Mouse (Mus musculus): ENCODE data around the gene Ppef2. TPM values are rescaled to one million over a fixed set of nuclear protein-coding genes. Genes with fewer than 3 reads are reported as not detected.
"Not testable (repeated sequence)": the region's sequence is repeated elsewhere in the genome, so short reads cannot be mapped to it uniquely, and the experiment has no call there.

Ppef2 gene
- polyA plus RNA-seq, 1 experiment from 2014 or later = 0.09 TPM

DNA sequence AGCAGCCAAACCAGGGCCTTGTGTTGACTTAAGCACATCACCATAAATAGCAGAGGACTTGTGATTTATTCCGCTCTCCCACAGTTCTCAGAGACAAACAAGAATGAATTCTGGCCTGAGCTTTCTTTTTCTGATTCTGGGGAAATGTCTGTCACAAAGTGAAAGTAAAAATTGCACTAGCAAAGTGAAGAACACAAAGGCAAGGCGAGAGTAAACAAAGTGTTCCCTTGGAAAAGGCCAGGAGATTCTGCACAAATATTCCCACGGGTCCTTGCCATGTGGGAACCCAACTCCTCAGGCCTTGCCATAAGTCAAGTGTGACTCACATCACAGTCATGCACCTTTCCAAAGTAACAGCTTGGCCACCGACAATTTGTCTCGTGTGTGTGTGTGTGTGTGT lies 50.4 kb downstream of the Ppef2 start:
- H3K4me1 ChIP-seq = no peaks in the 10 kb centered on the region
- 96% methylated on average over 5 of the region's 5 CpGs for WGBS
- H3K27me3 ChIP-seq = no peaks in the 10 kb centered on the region
- no peak overlapping the region for H3K4me3 ChIP-seq
- no peak for ATAC-seq (replicated peaks)
- no peak overlapping the region for H3K27ac ChIP-seq (replicated peaks)
- no peaks in the 10 kb centered on the region for H3K9me3 ChIP-seq
- no peak overlapping the region for H3K9ac ChIP-seq (replicated peaks)
- H3K36me3 ChIP-seq = peaks cover 46% of the 10 kb centered on the region
- H3K4me2 ChIP-seq (replicated peaks) = no peak overlapping the region

- Histone ChIP-seq H3K9me3 (no peaks in the 10 kb centered on the region), H3K36me3 (peaks cover 49% of the 10 kb centered on the region), H3K27ac (replicated peaks) (no peak overlapping the region), H3K27me3 (no peaks in the 10 kb centered on the region), H3K4me3 (no peak overlapping the region), H3K4me1 (no peaks in the 10 kb centered on the region), H3K4me2 (replicated peaks) (no peak overlapping the region), H3K9ac (replicated peaks) (no peak overlapping the region)
- ATAC-seq (replicated peaks) = no peak
- WGBS = 94% methylated on average over 7 of the region's 7 CpGs
These were observed 50.9 kb downstream of the Ppef2 start for GRCm38 (mm10) chr5:92205184-92205583.

DNA sequence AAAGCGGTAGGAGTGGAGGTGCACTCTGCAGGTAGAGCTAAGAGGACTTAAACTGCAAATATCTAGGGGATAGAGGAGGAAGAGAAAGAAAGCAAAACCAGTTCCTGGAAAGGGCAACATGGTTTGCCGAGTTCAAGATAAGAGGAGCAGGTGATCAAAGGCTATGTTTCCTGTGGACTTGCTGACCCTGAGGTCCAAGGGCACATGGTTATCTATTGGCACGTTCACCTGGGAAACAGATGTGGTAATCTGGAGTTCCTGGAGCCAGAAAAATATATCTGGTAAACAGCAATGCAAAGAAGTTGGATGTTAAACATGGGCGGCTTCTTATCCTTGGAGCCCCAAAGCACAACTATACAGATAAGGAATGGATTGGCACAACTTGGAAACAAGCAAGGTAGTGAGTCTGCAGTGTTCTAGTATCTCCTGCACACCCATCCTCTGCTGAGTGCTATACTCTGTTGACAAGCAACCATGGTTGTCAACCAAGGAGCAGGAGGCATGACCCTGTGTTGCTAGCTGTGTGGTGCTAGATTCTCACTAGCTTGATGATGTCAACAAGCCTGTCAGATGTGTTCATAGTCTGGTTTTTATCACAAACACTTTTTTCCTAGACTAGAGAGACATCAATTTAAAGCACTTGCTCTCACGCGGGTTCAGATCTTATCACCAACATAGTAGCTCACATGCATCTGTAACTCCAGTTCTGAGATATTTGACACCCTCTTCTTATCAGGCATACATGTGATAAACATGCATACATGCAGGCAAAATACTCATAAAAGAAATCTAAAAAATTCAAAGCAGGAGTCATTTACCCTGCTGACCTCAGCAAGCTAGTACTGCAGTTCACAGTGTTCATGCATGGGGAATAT lies 51.7 kb downstream of the Ppef2 start:
- Histone ChIP-seq H3K9me3 (no peaks in the 10 kb centered on the region), H3K4me1 (no peaks in the 10 kb centered on the region), H3K36me3 (peaks cover 57% of the 10 kb centered on the region), H3K4me2 (replicated peaks) (no peak overlapping the region), H3K4me3 (no peak overlapping the region), H3K9ac (replicated peaks) (no peak overlapping the region), H3K27me3 (no peaks in the 10 kb centered on the region), H3K27ac (replicated peaks) (no peak overlapping the region)
- 93% methylated on average over 6 of the region's 6 CpGs for WGBS
- ATAC-seq (replicated peaks) = no peak

DNA sequence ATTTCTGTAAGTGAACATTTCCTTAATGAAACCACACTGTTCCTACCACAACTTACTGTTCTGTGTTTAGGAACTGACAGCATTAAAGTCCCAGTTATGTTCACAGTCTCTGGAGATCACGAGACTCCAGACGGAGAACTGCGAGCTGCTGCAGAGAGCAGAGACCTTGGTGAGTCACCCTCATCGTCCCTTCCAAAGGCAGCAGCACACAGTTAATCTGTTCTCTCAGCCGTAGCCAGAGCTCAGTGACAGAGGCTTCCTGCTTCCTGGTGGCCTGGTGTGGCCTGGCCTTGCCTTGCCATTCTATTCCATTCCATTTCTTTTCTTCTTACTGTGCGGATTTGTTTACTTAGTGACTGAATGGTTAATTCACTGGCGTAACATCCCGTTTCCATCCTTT lies 57.8 kb downstream of the Ppef2 start:
- Histone ChIP-seq H3K27me3 (no peaks in the 10 kb centered on the region), H3K4me1 (no peaks in the 10 kb centered on the region), H3K27ac (replicated peaks) (no peak overlapping the region), H3K9ac (replicated peaks) (no peak overlapping the region), H3K9me3 (no peaks in the 10 kb centered on the region), H3K36me3 (peaks cover 62% of the 10 kb centered on the region), H3K4me2 (replicated peaks) (no peak overlapping the region), H3K4me3 (no peak overlapping the region)
- 85% methylated on average over 8 of the region's 8 CpGs for WGBS
- ATAC-seq (replicated peaks) = no peak

GRCm38 (mm10) chr5:92196895-92197811 lies 58.9 kb downstream of the Ppef2 start:
- peak; percentile 71 for ATAC-seq (replicated peaks)
- H3K27ac ChIP-seq (replicated peaks) = peak overlapping the region; percentile 7; the same call in 1 of the 2 replicates
- H3K4me1 ChIP-seq = no peaks in the 10 kb centered on the region
- peaks cover 62% of the 10 kb centered on the region for H3K36me3 ChIP-seq
- H3K4me3 ChIP-seq = no peak overlapping the region
- H3K4me2 ChIP-seq (replicated peaks) = no peak overlapping the region
- H3K27me3 ChIP-seq = no peaks in the 10 kb centered on the region
- no peak overlapping the region for H3K9ac ChIP-seq (replicated peaks)
- no peaks in the 10 kb centered on the region for H3K9me3 ChIP-seq
- WGBS = 70% methylated on average over 15 of the region's 15 CpGs

- not testable (repeated sequence) for ATAC-seq (replicated peaks)
- peaks cover 48% of the 10 kb centered on the region for H3K36me3 ChIP-seq
These were observed 60.4 kb downstream of the Ppef2 start for GRCm38 (mm10) chr5:92195716-92196115.

DNA sequence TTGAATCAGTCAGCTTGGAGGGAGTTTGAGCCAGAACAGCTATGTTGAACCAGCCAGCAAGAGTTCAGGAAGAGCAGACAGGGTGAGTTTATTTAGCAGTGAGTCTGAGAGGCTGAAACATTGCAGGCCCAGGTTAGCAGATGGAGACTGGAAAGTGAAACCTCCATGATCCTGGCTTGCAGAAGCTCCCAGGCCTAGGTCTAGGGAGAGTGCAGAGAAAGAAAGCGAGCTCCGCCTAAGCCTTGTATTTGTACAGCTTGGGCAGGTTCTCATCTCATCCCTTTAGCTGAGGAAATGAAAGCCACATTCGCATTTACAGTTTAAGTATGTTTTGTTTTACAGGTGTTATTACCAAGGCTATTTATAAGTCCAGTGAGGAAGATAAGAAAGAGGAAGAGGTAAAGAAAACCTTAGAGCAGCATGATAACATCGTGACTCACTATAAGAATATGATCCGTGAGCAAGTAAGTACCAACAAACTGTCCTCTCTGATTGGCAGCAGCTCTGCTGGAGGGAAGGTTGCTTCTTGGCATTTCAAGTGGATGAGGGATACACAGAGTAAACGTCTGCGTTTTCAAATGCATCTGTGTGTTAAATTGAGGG lies 67.1 kb downstream of the Ppef2 start:
- no peak overlapping the region for H3K4me3 ChIP-seq
- no peak overlapping the region for H3K4me2 ChIP-seq (replicated peaks)
- H3K9ac ChIP-seq (replicated peaks) = no peak overlapping the region
- no peaks in the 10 kb centered on the region for H3K27me3 ChIP-seq
- no peak overlapping the region for H3K27ac ChIP-seq (replicated peaks)
- H3K4me1 ChIP-seq = no peaks in the 10 kb centered on the region
- no peaks in the 10 kb centered on the region for H3K9me3 ChIP-seq
- ATAC-seq (replicated peaks) = no peak
- peaks cover 52% of the 10 kb centered on the region for H3K36me3 ChIP-seq
- 94% methylated on average over 7 of the region's 7 CpGs for WGBS

More at GRCm38 (mm10) chr5:92195716-92196115, 60.4 kb downstream of the Ppef2 start:
- not testable (repeated sequence) for H3K4me3 ChIP-seq; H3K4me2 ChIP-seq (replicated peaks); H3K27ac ChIP-seq (replicated peaks); H3K9ac ChIP-seq (replicated peaks); H3K4me1 ChIP-seq; H3K9me3 ChIP-seq; H3K27me3 ChIP-seq
- 52% methylated on average over 2 of the region's 2 CpGs for WGBS

DNA sequence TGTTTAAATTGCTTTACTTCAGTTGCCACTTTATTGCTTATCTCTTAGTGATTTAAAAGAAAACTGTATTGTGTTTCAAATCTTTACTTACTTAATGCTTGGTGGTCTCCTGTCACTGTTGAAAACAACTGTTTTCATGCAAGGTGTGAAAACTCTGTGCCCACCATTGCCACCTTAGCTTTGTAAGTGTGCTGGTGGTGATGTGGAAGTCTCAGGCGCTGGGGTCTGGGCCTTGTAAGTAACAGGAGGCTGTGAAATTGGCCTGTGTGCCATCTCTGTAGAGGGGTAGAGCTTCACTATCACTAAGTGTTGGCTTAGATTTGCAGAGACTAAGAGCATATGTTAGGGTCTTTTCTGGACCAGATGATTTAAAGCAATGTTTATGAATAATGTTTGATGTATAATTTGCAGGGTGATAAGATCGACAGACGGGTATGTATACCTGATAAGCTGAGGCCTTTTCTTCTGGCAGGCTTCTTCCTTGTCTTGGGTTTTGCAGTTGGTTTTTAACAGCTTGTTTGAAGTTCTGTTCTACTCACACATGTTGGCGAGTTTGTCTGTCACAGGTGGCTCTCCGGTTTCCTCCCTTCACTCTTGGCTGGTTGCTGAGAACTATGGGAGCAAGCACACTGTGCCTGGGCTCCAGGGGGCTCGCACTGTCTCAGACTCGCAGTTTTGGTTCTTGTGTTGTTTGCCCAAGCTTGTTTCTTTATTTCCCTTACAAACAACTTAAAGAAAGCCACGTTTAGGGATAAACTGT lies 72.8 kb downstream of the Ppef2 start:
- Histone ChIP-seq H3K9ac (replicated peaks) (no peak overlapping the region), H3K4me3 (no peak overlapping the region), H3K27ac (replicated peaks) (no peak overlapping the region), H3K9me3 (no peaks in the 10 kb centered on the region), H3K36me3 (peaks cover 42% of the 10 kb centered on the region), H3K27me3 (no peaks in the 10 kb centered on the region), H3K4me1 (no peaks in the 10 kb centered on the region), H3K4me2 (replicated peaks) (no peak overlapping the region)
- 82% methylated on average over 8 of the region's 8 CpGs for WGBS
- no peak for ATAC-seq (replicated peaks)

Other genes starting within 250 kb of the Ppef2 start
- 6.2 and 6.4 TPM in 2 replicates for gene Cdkl2, start 212.4 kb downstream of the Ppef2 start, polyA plus RNA-seq (2015; fragmentation: Nextera tagmentation; extraction: Ambion mirVana)
- gene G3bp2, start 172.6 kb downstream of the Ppef2 start, polyA plus RNA-seq (2015; fragmentation: Nextera tagmentation; extraction: Ambion mirVana) = 323 and 349 TPM in 2 replicates
- gene Uso1, start 118.3 kb downstream of the Ppef2 start, polyA plus RNA-seq (2015; fragmentation: Nextera tagmentation; extraction: Ambion mirVana) = 42.1 and 45.8 TPM in 2 replicates
- not detected in 2 replicates for gene U90926, start 40.9 kb downstream of the Ppef2 start, polyA plus RNA-seq (2015; fragmentation: Nextera tagmentation; extraction: Ambion mirVana)
- 7.6 and 11.5 TPM in 2 replicates for gene Naaa, start 21.9 kb upstream of the Ppef2 start, polyA plus RNA-seq (2015; fragmentation: Nextera tagmentation; extraction: Ambion mirVana)
- gene Sdad1, start 54.2 kb upstream of the Ppef2 start, polyA plus RNA-seq (2015; fragmentation: Nextera tagmentation; extraction: Ambion mirVana) = 31.1 and 32.3 TPM in 2 replicates
- not detected in 2 replicates for gene Cxcl9, start 71.8 kb upstream of the Ppef2 start, polyA plus RNA-seq (2015; fragmentation: Nextera tagmentation; extraction: Ambion mirVana)
- gene Art3, start 75.5 kb upstream of the Ppef2 start, polyA plus RNA-seq (2015; fragmentation: Nextera tagmentation; extraction: Ambion mirVana) = 3.5 and 4.0 TPM in 2 replicates
- 0.20 TPM in 1 of 2 replicates, not detected in the other for gene Cxcl10, start 92.6 kb upstream of the Ppef2 start, polyA plus RNA-seq (2015; fragmentation: Nextera tagmentation; extraction: Ambion mirVana)
- 55.7 and 60.0 TPM in 2 replicates for gene Nup54, start 178.9 kb upstream of the Ppef2 start, polyA plus RNA-seq (2015; fragmentation: Nextera tagmentation; extraction: Ambion mirVana)

Data from forebrain, embryonic 15.5 days (tissue).